Mouse (Mus musculus) liver, embryonic 14.5 days (tissue): Measurements from ENCODE around the gene Ckap2l.

ENCODE experiments used
- CTCF ChIP-seq: IDR thresholded peaks from 2 replicates; pipeline ENCODE4 v1.5.1; 2016; ENCODE audit warnings: antibody characterized with exemption, low read depth, control low read depth
- EP300 ChIP-seq: IDR thresholded peaks from 2 replicates; pipeline ENCODE4 v1.6.1; 2016; ENCODE audit warnings: antibody characterized with exemption, low read depth

- TF ChIP-seq CTCF (no peak), EP300 (no peak)
Observed at GRCm38 (mm10) chr2:129234731-129235130, 62.3 kb downstream of the Ckap2l start.
